Mouse (Mus musculus) neural tube, embryonic 14.5 days (tissue): ENCODE results near the gene Dnajb12. TPM values are rescaled to one million over a fixed set of nuclear protein-coding genes. Genes with fewer than 3 reads are reported as not detected.

Source experiments
- ATAC-seq: fragments of 200-750 bp; cut with Nextera tagmentation; 2 replicates; pipeline ENCODE4 v1.8.0; 2017; ENCODE audit warnings: low read depth, mild to moderate bottlenecking, moderate TSS enrichment, moderate library complexity
- H3K27ac ChIP-seq: fragments of 300-500 bp; sonication (generic); 2 replicates; pipeline ENCODE4 v1.5.1; 2014; ENCODE audit warnings: low read depth, mild to moderate bottlenecking, control low read depth, low read length, moderate library complexity, mixed read lengths
- H3K27me3 ChIP-seq: fragments of 300-500 bp; sonication (generic); 2 replicates; pipeline ENCODE4 v1.6.1; 2014; ENCODE audit warnings: low read length; ENCODE audit not compliant: control insufficient read depth, insufficient read depth
- H3K36me3 ChIP-seq: fragments of 300-500 bp; sonication (generic); 2 replicates; pipeline ENCODE4 v1.6.1; 2014; ENCODE audit warnings: low read length, mixed read lengths; ENCODE audit not compliant: control insufficient read depth, insufficient read depth
- H3K4me1 ChIP-seq: fragments of 300-500 bp; sonication (generic); 2 replicates; pipeline ENCODE4 v1.6.1; 2014; ENCODE audit warnings: low read length; ENCODE audit not compliant: control insufficient read depth, insufficient read depth
- H3K4me2 ChIP-seq: fragments of 300-500 bp; sonication (generic); 2 replicates; pipeline ENCODE4 v1.6.1; 2014; ENCODE audit warnings: mild to moderate bottlenecking, low read depth, low read length, control low read depth
- H3K4me3 ChIP-seq: fragments of 300-500 bp; sonication (generic); 2 replicates; pipeline ENCODE4 v1.5.1; 2014; ENCODE audit warnings: low read depth, low read length, control low read depth, mixed read lengths
- H3K9ac ChIP-seq: fragments of 300-500 bp; sonication (generic); replicated peaks from 2 replicates; pipeline ENCODE4 v1.6.1; 2014; ENCODE audit warnings: low read depth, mild to moderate bottlenecking, control low read depth, low read length, mixed read lengths
- H3K9me3 ChIP-seq: fragments of 300-500 bp; sonication (generic); 2 replicates; pipeline ENCODE4 v1.6.1; 2016; ENCODE audit warnings: low read length; ENCODE audit not compliant: control insufficient read depth
- WGBS: fragments of 180-500 bp; shearing (Covaris S2); extraction: QIAGEN DNeasy Blood & Tissue Kit; methylation state at CpG from one replicate; pipeline ENCODE4 v1.1.7; 2014; 5-methylcytosine and 5-hydroxymethylcytosine counted together
- polyA plus RNA-seq: library from polyadenylated mRNA; unstranded; fragments of >200 nt; fragmentation: Nextera tagmentation; extraction: Ambion mirVana; gene quantifications from 2 replicates; pipeline ENCODE4 v1.2.1, GENCODE M21; 2014

The Dnajb12 gene
- polyA plus RNA-seq, 1 experiment from 2014 or later: 23.0 TPM

- no peak overlapping the region; the same call in 1 of the 2 replicates for H3K27ac ChIP-seq
- no peaks in the 10 kb centered on the region for H3K9me3 ChIP-seq
- H3K27me3 ChIP-seq: no peaks in the 10 kb centered on the region
- peaks cover 18% of the 10 kb centered on the region for H3K4me1 ChIP-seq
- no peak for ATAC-seq
- H3K36me3 ChIP-seq: no peaks in the 10 kb centered on the region
- H3K4me2 ChIP-seq: no peak overlapping the region
- WGBS: 51% methylated on average over 7 of the region's 7 CpGs
- no peak overlapping the region for H3K9ac ChIP-seq
- no peak overlapping the region for H3K4me3 ChIP-seq
Observed at GRCm38 (mm10) chr10:59907695-59908299, 28.4 kb downstream of the Dnajb12 start.

GRCm38 (mm10) chr10:59908776-59909315 lies 29.5 kb downstream of the Dnajb12 start:
- no peaks in the 10 kb centered on the region for H3K36me3 ChIP-seq
- no peaks in the 10 kb centered on the region for H3K9me3 ChIP-seq
- no peak overlapping the region for H3K9ac ChIP-seq
- H3K4me3 ChIP-seq: no peak overlapping the region
- H3K27me3 ChIP-seq: no peaks in the 10 kb centered on the region
- no peak overlapping the region for H3K4me2 ChIP-seq
- H3K27ac ChIP-seq: no peak overlapping the region
- ATAC-seq: 0 out of 2 replicates have a peak, but pooled peaks have one; percentile 3
- 57% methylated on average over 7 of the region's 7 CpGs for WGBS
- H3K4me1 ChIP-seq: peaks cover 14% of the 10 kb centered on the region

GRCm38 (mm10) chr10:59909357-59909847 lies 30.0 kb downstream of the Dnajb12 start:
- H3K9ac ChIP-seq: no peak overlapping the region
- no peak overlapping the region for H3K4me3 ChIP-seq
- H3K27me3 ChIP-seq: no peaks in the 10 kb centered on the region
- peak; percentile 7; the same call in 1 of the 2 replicates for ATAC-seq
- H3K4me2 ChIP-seq: no peak overlapping the region; the same call in 1 of the 2 replicates
- H3K36me3 ChIP-seq: no peaks in the 10 kb centered on the region
- 11% methylated on average over 14 of the region's 14 CpGs for WGBS
- H3K27ac ChIP-seq: no peak overlapping the region
- H3K9me3 ChIP-seq: no peaks in the 10 kb centered on the region
- H3K4me1 ChIP-seq: peaks cover 14% of the 10 kb centered on the region

- Histone ChIP-seq H3K4me1 (peaks cover 14% of the 10 kb centered on the region), H3K27me3 (no peaks in the 10 kb centered on the region), H3K36me3 (no peaks in the 10 kb centered on the region), H3K9ac (no peak overlapping the region), H3K27ac (no peak overlapping the region), H3K4me2 (peak overlapping the region; percentile 30; the same call in 1 of the 2 replicates), H3K9me3 (no peaks in the 10 kb centered on the region), H3K4me3 (no peak overlapping the region)
- peak; percentile 15; the same call in 1 of the 2 replicates for ATAC-seq
- 34% methylated on average over 6 of the region's 6 CpGs for WGBS
Observed at GRCm38 (mm10) chr10:59911091-59911490, 31.7 kb downstream of the Dnajb12 start.

- no peaks in the 10 kb centered on the region for H3K36me3 ChIP-seq
- 0 out of 2 replicates have a peak overlapping the region, but pooled peaks have one; percentile 16 for H3K9ac ChIP-seq
Observed at GRCm38 (mm10) chr10:59911561-59912198, 32.3 kb downstream of the Dnajb12 start.

GRCm38 (mm10) chr10:59915196-59915962 lies 36.0 kb downstream of the Dnajb12 start:
- Histone ChIP-seq H3K9me3 (no peaks in the 10 kb centered on the region), H3K4me2 (no peak overlapping the region), H3K4me1 (peaks cover 8% of the 10 kb centered on the region; the same call in 1 of the 2 replicates), H3K9ac (no peak overlapping the region), H3K4me3 (no peak overlapping the region), H3K36me3 (no peaks in the 10 kb centered on the region), H3K27me3 (no peaks in the 10 kb centered on the region), H3K27ac (no peak overlapping the region)
- 90% methylated on average over 8 of the region's 8 CpGs for WGBS
- no peak for ATAC-seq

More at GRCm38 (mm10) chr10:59911561-59912198, 32.3 kb downstream of the Dnajb12 start:
- Histone ChIP-seq H3K27me3 (no peaks in the 10 kb centered on the region), H3K27ac (no peak overlapping the region), H3K9me3 (no peaks in the 10 kb centered on the region), H3K4me2 (peak overlapping the region; percentile 30; the same call in 1 of the 2 replicates), H3K4me3 (no peak overlapping the region), H3K4me1 (peaks cover 16% of the 10 kb centered on the region)
- 0 out of 2 replicates have a peak, but pooled peaks have one; percentile 10 for ATAC-seq
- 3% methylated on average over 25 of the region's 25 CpGs for WGBS

GRCm38 (mm10) chr10:59916159-59916558 lies 36.8 kb downstream of the Dnajb12 start:
- H3K4me2 ChIP-seq: peak overlapping the region; percentile 17; the same call in 1 of the 2 replicates
- peaks cover 14% of the 10 kb centered on the region for H3K4me1 ChIP-seq
- H3K27ac ChIP-seq: no peak overlapping the region; the same call in 1 of the 2 replicates
- H3K9me3 ChIP-seq: no peaks in the 10 kb centered on the region
- no peak overlapping the region for H3K4me3 ChIP-seq
- H3K27me3 ChIP-seq: no peaks in the 10 kb centered on the region
- 12% methylated on average over 4 of the region's 4 CpGs for WGBS
- no peaks in the 10 kb centered on the region for H3K36me3 ChIP-seq
- no peak for ATAC-seq
- no peak overlapping the region for H3K9ac ChIP-seq

GRCm38 (mm10) chr10:59916649-59917048 lies 37.3 kb downstream of the Dnajb12 start:
- Histone ChIP-seq H3K27ac (no peak overlapping the region; the same call in 1 of the 2 replicates), H3K36me3 (no peaks in the 10 kb centered on the region), H3K4me3 (no peak overlapping the region), H3K27me3 (no peaks in the 10 kb centered on the region), H3K9ac (no peak overlapping the region), H3K4me1 (peaks cover 15% of the 10 kb centered on the region), H3K4me2 (peak overlapping the region; percentile 17; the same call in 1 of the 2 replicates), H3K9me3 (no peaks in the 10 kb centered on the region)
- 2% methylated on average over 10 of the region's 10 CpGs for WGBS
- ATAC-seq: peak; percentile 54; the same call in 1 of the 2 replicates
